Mouse (Mus musculus): ENCODE measurements around the gene Ube2c.

Gene Ube2c

GRCm38 (mm10) chr2:164761971-164762370 is 7.7 kb upstream of the Ube2c start:
- no peak for DNase-seq (ENCODE audit: low read depth, low spot score)

DNA sequence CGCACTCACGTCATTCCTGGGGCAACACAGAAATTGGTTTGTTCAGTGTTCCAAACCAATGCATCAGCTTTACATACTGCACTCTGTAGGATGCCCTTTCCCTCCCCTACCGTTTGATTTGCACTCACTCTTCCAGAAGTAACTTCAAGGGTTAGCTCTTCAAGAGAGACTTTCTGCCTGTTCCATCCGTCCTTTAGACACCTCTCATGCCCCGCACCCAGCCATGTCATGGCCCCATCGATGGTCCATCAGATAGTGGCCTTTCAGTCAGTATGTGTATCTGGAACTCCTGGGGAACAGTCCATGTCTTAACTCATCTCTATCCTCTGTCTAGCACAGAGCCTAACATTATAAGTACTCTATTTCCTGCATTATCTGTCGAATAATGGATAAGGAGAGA is 7.1 kb upstream of the Ube2c start:
- no peak for DNase-seq (ENCODE audit: low read depth, low spot score)

GRCm38 (mm10) chr2:164765841-164766240 is 3.9 kb upstream of the Ube2c start:
- peak; percentile 84 for DNase-seq (ENCODE audit: low read depth, low spot score)

GRCm38 (mm10) chr2:164767812-164768540 is 1.7 kb upstream of the Ube2c start:
- DNase-seq (ENCODE audit: low read depth, low spot score) = no peak

DNA sequence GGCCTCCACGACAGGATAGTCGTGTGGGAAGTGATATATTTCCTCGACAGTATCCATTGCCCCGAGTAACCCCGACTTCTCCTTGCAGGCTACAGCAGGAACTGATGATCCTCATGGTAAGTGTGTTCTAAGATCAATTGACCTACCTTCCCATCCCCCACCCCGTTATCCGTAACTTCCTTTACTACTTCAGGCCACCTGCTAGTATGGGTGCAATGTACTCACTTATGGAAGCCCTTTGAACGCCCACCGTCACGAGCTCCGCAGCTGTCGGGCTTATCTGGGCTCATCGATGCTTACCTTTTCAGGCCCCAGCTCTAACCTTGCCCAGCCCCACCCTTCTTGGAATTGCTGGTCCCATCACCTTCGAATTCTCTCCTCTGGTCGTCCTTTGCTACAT is 581 bp downstream of the Ube2c start:
- no peak for DNase-seq (ENCODE audit: low read depth, low spot score)

DNA sequence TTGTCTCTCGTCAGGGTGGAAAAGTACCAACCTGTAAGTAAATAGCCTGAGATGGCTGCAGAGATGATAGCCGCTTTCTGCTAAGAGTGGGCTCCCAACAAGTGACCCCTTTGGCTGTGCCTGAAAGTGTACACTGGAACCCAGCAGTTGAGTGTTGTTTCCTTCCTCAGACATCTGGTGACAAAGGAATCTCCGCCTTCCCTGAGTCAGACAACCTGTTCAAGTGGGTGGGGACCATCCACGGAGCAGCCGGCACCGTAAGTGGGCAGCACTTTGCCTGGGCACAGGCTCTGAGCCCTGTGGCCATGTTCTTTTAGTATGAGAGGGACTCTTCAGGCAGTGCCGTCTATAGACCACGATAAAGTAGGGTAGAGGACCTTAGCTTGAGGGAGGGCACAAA is 1.4 kb downstream of the Ube2c start:
- DNase-seq (ENCODE audit: low read depth, low spot score) = no peak

- no peak for DNase-seq (ENCODE audit: low read depth, low spot score)
These were observed 3.7 kb downstream of the Ube2c start for GRCm38 (mm10) chr2:164773229-164773988.

DNA sequence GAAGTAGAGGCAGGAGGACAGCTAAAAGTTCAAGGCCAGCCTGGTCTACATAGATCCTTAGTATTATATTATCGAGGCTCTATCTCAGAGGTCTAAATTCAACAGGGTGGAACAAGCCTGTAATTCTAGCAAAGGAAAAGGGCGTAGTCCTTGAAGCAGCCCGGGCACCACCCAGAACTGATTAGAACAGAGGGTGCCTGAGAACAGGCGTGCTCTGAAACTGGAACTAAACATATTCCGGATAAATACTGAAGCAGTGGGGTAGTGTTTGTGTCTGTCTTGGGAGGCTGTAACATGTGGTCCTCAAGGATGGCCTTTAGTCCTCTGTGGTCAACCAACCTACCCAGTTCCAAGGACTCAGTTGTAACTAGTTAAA is 4.3 kb downstream of the Ube2c start:
- DNase-seq (ENCODE audit: low read depth, low spot score) = no peak

GRCm38 (mm10) chr2:164776130-164776529 is 6.4 kb downstream of the Ube2c start:
- no peak for DNase-seq (ENCODE audit: low read depth, low spot score)

DNA sequence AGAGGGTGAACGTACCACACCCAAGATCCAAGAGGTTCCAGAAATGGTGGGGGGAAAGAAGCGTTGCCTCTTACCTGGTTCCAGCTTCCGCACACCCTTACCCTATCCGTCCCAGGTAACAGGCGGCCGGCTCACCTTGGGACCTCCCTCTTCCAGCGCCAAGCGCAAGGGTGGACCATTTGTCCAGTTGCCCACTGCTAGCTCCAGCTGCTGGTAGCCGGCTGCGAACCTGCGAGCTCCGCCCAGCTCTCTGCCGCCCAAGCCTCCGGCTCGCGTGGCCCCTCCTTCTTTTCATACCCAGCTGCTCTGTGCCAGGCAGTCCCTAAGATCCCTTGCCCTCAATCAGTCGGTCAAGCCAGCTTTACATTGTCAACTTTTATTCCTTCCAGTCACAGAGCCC is 7.1 kb downstream of the Ube2c start:
- DNase-seq (ENCODE audit: low read depth, low spot score) = no peak

GRCm38 (mm10) chr2:164777246-164778014 is 7.7 kb downstream of the Ube2c start:
- DNase-seq (ENCODE audit: low read depth, low spot score) = no peak

GRCm38 (mm10) chr2:164778015-164778287 is 8.3 kb downstream of the Ube2c start:
- no peak for DNase-seq (ENCODE audit: low read depth, low spot score)

- DNase-seq (ENCODE audit: low read depth, low spot score) = no peak
These were observed 9.1 kb downstream of the Ube2c start for GRCm38 (mm10) chr2:164778809-164779208.

DNA sequence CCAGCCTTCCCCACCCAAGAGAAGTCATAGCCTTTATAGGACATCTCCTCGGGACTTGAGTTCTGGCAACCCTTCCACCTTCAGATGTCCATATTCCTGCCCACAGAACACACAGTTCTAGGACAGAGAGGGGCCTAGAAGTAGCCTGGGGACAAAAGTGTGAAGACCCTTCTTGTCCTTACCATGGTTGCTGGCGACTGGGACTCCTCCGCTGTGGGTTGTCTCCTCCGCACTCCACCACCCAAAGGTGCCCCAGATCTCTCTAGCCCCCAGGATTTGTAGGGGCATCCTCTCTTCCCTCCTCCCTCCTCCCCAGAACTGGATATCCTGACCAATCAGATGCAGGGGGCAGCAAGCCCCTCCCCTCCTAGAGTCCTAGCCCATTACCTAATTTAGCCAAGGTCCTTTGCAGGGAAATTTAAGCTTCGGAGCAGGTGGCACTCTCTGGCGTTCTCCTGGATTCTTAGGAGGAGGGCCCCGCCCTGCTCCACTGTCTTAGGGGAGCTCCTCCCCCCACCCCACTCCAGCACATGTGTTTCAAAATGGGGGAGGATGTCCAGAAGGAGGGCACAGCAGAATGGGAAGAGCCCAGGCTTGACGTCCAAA is 9.9 kb downstream of the Ube2c start, which contains the start of gene Tnnc2:
TSS of gene Tnnc2 (minus strand) at position 487 of the 606 bp plus-strand sequence.
- no peak for DNase-seq (ENCODE audit: low read depth, low spot score)

GRCm38 (mm10) chr2:164781876-164782275 is 12.2 kb downstream of the Ube2c start:
- no peak for DNase-seq (ENCODE audit: low read depth, low spot score)

DNA sequence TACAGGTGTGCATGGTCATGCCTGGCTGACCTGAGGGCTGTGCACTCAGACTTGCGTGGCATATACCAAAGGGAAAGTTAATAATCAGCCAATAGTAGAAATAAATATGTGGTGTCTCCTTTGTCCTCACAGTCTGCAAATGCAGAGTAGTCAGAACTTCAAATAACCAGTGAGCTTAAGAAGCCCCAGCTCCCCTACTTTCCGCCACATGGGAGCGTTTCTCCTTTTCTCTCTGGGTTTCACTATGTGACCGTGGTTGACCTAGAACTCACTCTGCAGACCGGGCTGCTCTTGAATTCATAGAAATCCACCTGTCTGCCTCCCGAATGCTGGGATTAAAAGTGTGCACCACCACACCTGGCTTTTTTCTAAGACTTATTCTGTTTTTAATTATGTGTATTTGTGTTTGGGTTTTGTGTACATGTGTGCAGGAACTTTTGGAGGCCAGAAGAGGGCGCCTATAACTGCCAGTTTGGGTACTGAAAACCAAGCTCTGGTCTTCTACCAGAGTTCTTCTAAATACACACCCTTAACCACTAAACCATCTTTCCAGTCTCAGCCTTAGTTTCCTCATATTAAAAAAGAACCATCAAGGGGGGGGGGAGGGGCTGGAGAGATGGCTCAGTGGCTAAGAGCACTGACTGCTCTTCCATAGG is 14.4 kb downstream of the Ube2c start:
- DNase-seq (ENCODE audit: low read depth, low spot score) = no peak

DNA sequence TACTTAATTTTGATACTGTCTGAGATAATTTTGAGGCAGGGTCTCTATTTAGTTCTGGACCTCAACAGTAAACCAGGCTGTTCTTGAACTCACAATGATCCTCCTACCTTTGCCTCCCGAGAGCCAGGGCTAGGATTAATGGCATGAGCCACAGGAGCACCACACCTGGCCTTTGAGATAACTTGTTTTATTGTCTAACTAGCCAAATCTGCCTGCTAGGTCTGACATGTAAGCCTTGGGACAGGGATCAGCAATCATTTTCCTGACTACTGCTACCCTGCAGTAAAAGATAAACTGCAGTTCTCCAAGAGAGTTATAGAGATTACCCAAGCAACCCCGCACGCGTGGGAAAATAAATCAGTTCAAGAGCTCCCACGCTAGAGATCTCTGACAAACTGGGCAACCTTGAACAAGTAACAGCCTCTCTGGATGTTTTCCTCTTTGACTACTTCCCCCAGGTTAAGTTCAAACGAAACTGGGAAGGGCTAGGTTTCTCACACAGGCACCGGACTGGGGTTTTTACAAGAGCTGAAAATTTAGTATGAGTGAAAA is 15.2 kb downstream of the Ube2c start:
- DNase-seq (ENCODE audit: low read depth, low spot score) = no peak

GRCm38 (mm10) chr2:164785481-164786387 is 16.0 kb downstream of the Ube2c start, which contains the start of gene Snx21:
Snx21 (plus strand) TSS chr2:164785823.
- DNase-seq (ENCODE audit: low read depth, low spot score) = peak; percentile 84

- no peak for DNase-seq (ENCODE audit: low read depth, low spot score)
These were observed 16.7 kb downstream of the Ube2c start for GRCm38 (mm10) chr2:164786388-164786885.

GRCm38 (mm10) chr2:164787032-164787431 is 17.3 kb downstream of the Ube2c start:
- no peak for DNase-seq (ENCODE audit: low read depth, low spot score)

All from telencephalon, adult 2 months (tissue).